Mouse (Mus musculus): Measurements from ENCODE around the gene Tlr5. TPM values are rescaled to one million over a fixed set of nuclear protein-coding genes. Genes with fewer than 3 reads are reported as not detected.

Gene Tlr5
- total and polyA plus RNA-seq, 3 experiments, result 0.11 TPM; not detected in 2

DNA sequence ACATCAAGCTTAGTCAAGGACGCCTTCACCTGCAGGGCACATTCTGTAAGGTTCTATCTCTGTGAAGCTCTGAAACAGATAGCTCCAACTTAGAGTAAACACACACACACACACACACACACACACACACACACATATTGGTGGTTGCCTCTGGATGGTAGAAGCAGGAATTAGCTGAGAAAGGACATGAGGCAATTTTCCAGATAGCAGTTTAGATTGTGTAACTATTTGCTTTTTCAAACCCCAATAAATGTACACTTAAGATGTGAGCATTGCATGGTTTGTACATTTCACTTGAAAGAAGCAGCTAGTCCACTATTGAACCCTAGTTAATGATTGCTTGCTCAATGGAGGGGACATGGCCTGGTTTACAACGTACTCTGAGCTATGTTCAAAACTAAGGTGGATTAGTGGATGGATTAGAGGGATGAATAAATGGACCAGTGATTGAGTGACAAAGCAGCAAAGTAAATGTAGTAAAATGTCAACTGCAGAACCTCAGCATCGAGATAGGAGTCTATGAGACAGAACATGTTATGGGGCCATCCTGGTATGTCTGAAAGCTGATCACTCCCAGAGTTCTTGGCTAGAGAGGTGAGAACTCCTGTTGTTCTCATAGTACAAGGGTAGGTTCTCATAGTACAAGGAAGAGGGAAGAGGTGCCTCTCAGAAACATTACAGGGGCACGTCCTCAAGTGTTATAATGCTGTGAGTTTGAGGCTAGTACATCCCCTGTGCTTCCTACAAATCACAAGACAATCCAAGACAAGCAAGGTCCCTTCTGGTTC, 40.3 kb upstream of the Tlr5 start:
- Histone ChIP-seq H3K36me3 (replicated peaks) (no peaks in the 10 kb centered on the region), H3K4me3 (ENCODE audit: low read depth, low read length) (no peak overlapping the region), H3K9me3 (replicated peaks) (peaks cover 32% of the 10 kb centered on the region), H3K27me3 (ENCODE audit: insufficient read depth, low read length) (no peaks in the 10 kb centered on the region), H3K4me1 (ENCODE audit: insufficient read depth, low read depth, low read length) (no peaks in the 10 kb centered on the region)
- no peak for TF ChIP-seq GATA1 (IDR thresholded peaks at IDR 0.05; ENCODE audit: borderline replicate concordance, low read length)
- TF ChIP-seq CTCF (IDR thresholded peaks at IDR 0.05; ENCODE audit: low read depth, low read length), result no peak
- no peak for TF ChIP-seq TAL1 (conservative IDR thresholded peaks at IDR 0.05; ENCODE audit: low read depth, low read length)
- TF ChIP-seq POLR2AphosphoS5 (IDR thresholded peaks at IDR 0.05; ENCODE audit: insufficient replicate concordance, low read depth, low read length), result no peak
- TF ChIP-seq GATA2 (IDR thresholded peaks at IDR 0.05; ENCODE audit: borderline replicate concordance, low read depth, low read length), result no peak
- ATAC-seq (ENCODE audit: extremely low read depth, insufficient number of reproducible peaks, low FRiP score, poor library complexity, severe bottlenecking) (no peak), DNase-seq (ENCODE audit: low spot score) (no peak)

DNA sequence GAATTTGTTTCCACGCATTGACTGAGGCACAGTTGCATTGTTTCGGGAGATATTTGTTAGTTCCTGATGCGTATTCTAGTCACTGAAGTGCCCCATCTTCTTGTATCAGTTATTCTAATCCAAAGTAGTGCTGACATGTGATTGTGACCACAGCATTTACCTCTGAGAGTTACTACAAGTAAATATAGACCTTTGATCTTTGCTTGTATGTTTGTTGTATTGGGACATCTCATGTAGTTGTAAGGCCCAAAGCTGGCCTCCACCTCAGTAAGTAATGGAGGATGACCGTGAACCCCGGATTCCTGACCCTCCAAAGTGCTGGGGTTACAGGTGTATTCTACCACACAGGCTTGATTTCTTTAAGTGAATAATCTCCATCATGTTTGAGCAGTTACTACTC, 38.4 kb upstream of the Tlr5 start:
- Histone ChIP-seq H3K4me1 (ENCODE audit: insufficient read depth, low read depth, low read length) (no peaks in the 10 kb centered on the region), H3K27me3 (ENCODE audit: insufficient read depth, low read length) (no peaks in the 10 kb centered on the region), H3K4me3 (ENCODE audit: low read depth, low read length) (no peak overlapping the region), H3K9me3 (replicated peaks) (peaks cover 37% of the 10 kb centered on the region), H3K36me3 (replicated peaks) (no peaks in the 10 kb centered on the region)
- ATAC-seq (ENCODE audit: extremely low read depth, insufficient number of reproducible peaks, low FRiP score, poor library complexity, severe bottlenecking) (no peak), DNase-seq (ENCODE audit: low spot score) (no peak)
- no peak for TF ChIP-seq CTCF (IDR thresholded peaks at IDR 0.05; ENCODE audit: low read depth, low read length)
- no peak for TF ChIP-seq GATA2 (IDR thresholded peaks at IDR 0.05; ENCODE audit: borderline replicate concordance, low read depth, low read length)
- no peak for TF ChIP-seq GATA1 (IDR thresholded peaks at IDR 0.05; ENCODE audit: borderline replicate concordance, low read length)
- no peak for TF ChIP-seq TAL1 (conservative IDR thresholded peaks at IDR 0.05; ENCODE audit: low read depth, low read length)
- TF ChIP-seq POLR2AphosphoS5 (IDR thresholded peaks at IDR 0.05; ENCODE audit: insufficient replicate concordance, low read depth, low read length), result no peak

DNA sequence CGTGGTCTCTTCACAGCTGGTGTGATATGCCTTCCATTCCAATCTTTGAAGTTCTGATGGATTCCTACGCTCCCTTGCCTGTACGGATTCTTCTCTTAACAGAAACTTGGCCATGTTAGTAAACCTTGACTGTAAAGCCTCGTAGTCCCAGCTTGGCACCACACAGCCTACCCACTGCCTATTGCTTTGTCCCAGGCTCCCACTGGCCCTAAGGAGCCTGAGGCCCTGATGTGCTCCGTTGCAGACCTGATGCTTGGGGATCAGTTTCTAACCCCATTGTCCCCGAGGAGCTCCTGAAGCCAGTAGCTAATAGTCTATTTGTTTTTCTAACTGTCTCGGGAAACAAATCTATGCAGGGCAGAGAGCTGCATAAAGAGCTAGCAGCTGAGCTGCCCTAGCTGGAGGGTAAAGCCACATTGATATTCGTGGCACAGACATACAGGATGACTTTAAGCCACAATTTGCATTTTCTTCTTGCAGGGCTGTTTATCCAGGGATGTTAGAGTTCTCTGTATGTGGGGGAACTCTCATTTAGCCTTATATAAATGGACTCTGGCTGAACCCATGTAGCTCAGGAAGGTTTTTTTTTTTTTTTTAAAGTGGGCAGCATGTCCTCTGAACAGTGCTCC, 35.8 kb upstream of the Tlr5 start:
- no peak for ATAC-seq (ENCODE audit: extremely low read depth, insufficient number of reproducible peaks, low FRiP score, poor library complexity, severe bottlenecking)
- Histone ChIP-seq H3K4me3 (ENCODE audit: low read depth, low read length) (no peak overlapping the region), H3K9me3 (replicated peaks) (peaks cover 42% of the 10 kb centered on the region), H3K36me3 (replicated peaks) (no peaks in the 10 kb centered on the region), H3K27me3 (ENCODE audit: insufficient read depth, low read length) (no peaks in the 10 kb centered on the region), H3K4me1 (ENCODE audit: insufficient read depth, low read depth, low read length) (no peaks in the 10 kb centered on the region)
- DNase-seq (ENCODE audit: low spot score), result no peak
- TF ChIP-seq GATA2 (IDR thresholded peaks at IDR 0.05; ENCODE audit: borderline replicate concordance, low read depth, low read length), result no peak
- no peak for TF ChIP-seq CTCF (IDR thresholded peaks at IDR 0.05; ENCODE audit: low read depth, low read length)
- TF ChIP-seq POLR2AphosphoS5 (IDR thresholded peaks at IDR 0.05; ENCODE audit: insufficient replicate concordance, low read depth, low read length), result no peak
- no peak for TF ChIP-seq GATA1 (IDR thresholded peaks at IDR 0.05; ENCODE audit: borderline replicate concordance, low read length)
- no peak for TF ChIP-seq TAL1 (conservative IDR thresholded peaks at IDR 0.05; ENCODE audit: low read depth, low read length)

DNA sequence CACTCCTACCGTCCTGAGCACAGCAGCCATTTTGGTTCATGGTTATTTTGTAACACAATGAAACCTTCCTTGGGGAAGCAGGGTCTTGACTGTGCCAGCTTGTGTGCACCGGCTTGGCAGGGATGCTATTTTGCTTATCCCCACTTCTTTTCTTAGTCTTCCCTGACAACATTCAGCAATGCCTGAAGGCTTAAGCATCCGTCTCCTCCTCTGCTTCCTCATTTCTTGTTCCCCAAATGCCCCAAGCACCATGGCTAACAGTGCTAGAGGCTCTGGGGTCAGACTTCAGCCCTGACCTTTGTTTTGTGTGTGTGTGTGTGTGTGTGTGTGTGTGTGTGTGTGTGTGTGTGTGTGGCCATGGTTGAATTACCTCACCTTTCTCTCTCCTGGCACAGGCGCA, 31.8 kb upstream of the Tlr5 start:
- TF ChIP-seq TAL1 (conservative IDR thresholded peaks at IDR 0.05; ENCODE audit: low read depth, low read length) (no peak), CTCF (IDR thresholded peaks at IDR 0.05; ENCODE audit: low read depth, low read length) (no peak), GATA2 (IDR thresholded peaks at IDR 0.05; ENCODE audit: borderline replicate concordance, low read depth, low read length) (no peak), GATA1 (IDR thresholded peaks at IDR 0.05; ENCODE audit: borderline replicate concordance, low read length) (no peak), POLR2AphosphoS5 (IDR thresholded peaks at IDR 0.05; ENCODE audit: insufficient replicate concordance, low read depth, low read length) (no peak)
- Histone ChIP-seq H3K36me3 (replicated peaks) (no peaks in the 10 kb centered on the region), H3K4me1 (ENCODE audit: insufficient read depth, low read depth, low read length) (no peaks in the 10 kb centered on the region), H3K4me3 (ENCODE audit: low read depth, low read length) (no peak overlapping the region), H3K9me3 (replicated peaks) (peaks cover 60% of the 10 kb centered on the region), H3K27me3 (ENCODE audit: insufficient read depth, low read length) (no peaks in the 10 kb centered on the region)
- no peak for DNase-seq (ENCODE audit: low spot score)
- no peak for ATAC-seq (ENCODE audit: extremely low read depth, insufficient number of reproducible peaks, low FRiP score, poor library complexity, severe bottlenecking)

DNA sequence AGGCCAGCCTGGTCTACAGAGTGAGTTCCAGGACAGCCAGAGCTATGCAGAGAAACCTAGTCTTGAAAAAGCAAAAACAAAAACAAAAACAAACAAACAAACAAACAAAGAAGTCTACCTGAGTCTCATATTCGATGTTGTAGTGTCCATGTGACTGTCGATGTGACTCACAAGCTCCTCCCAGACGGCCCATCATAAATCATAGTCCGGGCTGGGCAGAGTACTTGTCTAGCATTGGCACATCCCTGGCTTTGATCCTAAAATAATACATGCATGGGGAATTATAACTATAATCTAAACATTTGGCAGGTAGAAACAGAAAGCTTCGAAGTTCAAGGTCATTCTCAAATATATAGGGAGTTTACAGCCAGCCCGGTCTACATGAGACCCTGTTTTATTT, 28.1 kb upstream of the Tlr5 start:
- H3K9me3 ChIP-seq (replicated peaks), result peaks cover 61% of the 10 kb centered on the region
- TF ChIP-seq GATA2 (IDR thresholded peaks at IDR 0.05; ENCODE audit: borderline replicate concordance, low read depth, low read length), result no peak
- no peak for TF ChIP-seq TAL1 (conservative IDR thresholded peaks at IDR 0.05; ENCODE audit: low read depth, low read length)
- no peak for TF ChIP-seq GATA1 (IDR thresholded peaks at IDR 0.05; ENCODE audit: borderline replicate concordance, low read length)
- no peak for TF ChIP-seq CTCF (IDR thresholded peaks at IDR 0.05; ENCODE audit: low read depth, low read length)
- no peak for TF ChIP-seq POLR2AphosphoS5 (IDR thresholded peaks at IDR 0.05; ENCODE audit: insufficient replicate concordance, low read depth, low read length)
- H3K4me1 ChIP-seq (ENCODE audit: insufficient read depth, low read depth, low read length), result no peaks in the 10 kb centered on the region
- H3K36me3 ChIP-seq (replicated peaks), result no peaks in the 10 kb centered on the region
- DNase-seq (ENCODE audit: low spot score) (no peak), ATAC-seq (ENCODE audit: extremely low read depth, insufficient number of reproducible peaks, low FRiP score, poor library complexity, severe bottlenecking) (no peak)
- H3K4me3 ChIP-seq (ENCODE audit: low read depth, low read length), result no peak overlapping the region
- no peaks in the 10 kb centered on the region for H3K27me3 ChIP-seq (ENCODE audit: insufficient read depth, low read length)
